Mouse (Mus musculus) ES-Bruce4 (cell line): ENCODE results near the gene Ccl22. TPM values are rescaled to one million over a fixed set of nuclear protein-coding genes. Genes with fewer than 3 reads are reported as not detected.

Source experiments
- H3K27ac ChIP-seq: 2 replicates; pipeline ENCODE4 v1.5.1; 2012; ENCODE audit warnings: low read length, inconsistent platforms; ENCODE audit not compliant: insufficient read depth
- H3K27me3 ChIP-seq: 2 replicates; pipeline ENCODE4 v1.6.1; 2012; ENCODE audit warnings: mild to moderate bottlenecking, low read length, inconsistent platforms; ENCODE audit not compliant: control insufficient read depth, poor library complexity, insufficient read depth, severe bottlenecking
- H3K36me3 ChIP-seq: 2 replicates; pipeline ENCODE4 v1.6.1; 2012; ENCODE audit warnings: inconsistent platforms, mild to moderate bottlenecking, low read length, moderate library complexity; ENCODE audit not compliant: control insufficient read depth, poor library complexity, insufficient read depth, severe bottlenecking
- H3K4me1 ChIP-seq: one replicate; pipeline ENCODE4 v1.8.1; 2011; ENCODE audit warnings: low read length; ENCODE audit not compliant: control insufficient read depth, insufficient read depth
- H3K4me3 ChIP-seq: 2 replicates; pipeline ENCODE4 v1.5.1; 2011; ENCODE audit warnings: low read depth, mild to moderate bottlenecking, low read length
- H3K9ac ChIP-seq: 2 replicates; pipeline ENCODE4 v1.6.1; 2012; ENCODE audit warnings: low read depth, mild to moderate bottlenecking, inconsistent platforms; ENCODE audit not compliant: poor library complexity, severe bottlenecking
- H3K9me3 ChIP-seq: replicated peaks from 2 replicates; pipeline ENCODE4 v1.6.1; 2012; ENCODE audit warnings: mild to moderate bottlenecking, low read length, inconsistent platforms; ENCODE audit not compliant: control insufficient read depth, poor library complexity, insufficient read depth, severe bottlenecking
- CTCF ChIP-seq: IDR thresholded peaks from one replicate; pipeline ENCODE4 v1.8.1; 2011; ENCODE audit warnings: low read depth, low read length
- EP300 ChIP-seq: IDR thresholded peaks from 2 replicates; pipeline ENCODE4 v1.6.1; 2011; ENCODE audit warnings: low read depth, low read length; ENCODE audit not compliant: insufficient read depth
- POLR2A ChIP-seq: IDR thresholded peaks from one replicate; pipeline ENCODE4 v1.8.1; 2011; ENCODE audit warnings: low read length; ENCODE audit not compliant: insufficient read depth
- polyA plus RNA-seq: library from polyadenylated mRNA; stranded (reverse); fragments of >200 nt; gene quantifications from 2 replicates; pipeline ENCODE4 v1.2.4, GENCODE M21; 2011; ENCODE audit warnings: low read depth; ENCODE audit not compliant: missing spikeins, insufficient read depth, insufficient read length

Gene Ccl22
- polyA plus RNA-seq, 1 experiment = not detected

GRCm38 (mm10) chr8:94773048-94773447, 27.7 kb downstream of the Ccl22 start:
- Histone ChIP-seq H3K4me1 (no peaks in the 10 kb centered on the region), H3K36me3 (no peaks in the 10 kb centered on the region), H3K9ac (no peak overlapping the region), H3K27me3 (peaks cover 2% of the 10 kb centered on the region), H3K4me3 (no peak overlapping the region), H3K27ac (no peak overlapping the region), H3K9me3 (no peaks in the 10 kb centered on the region)
- TF ChIP-seq EP300 = no peak

GRCm38 (mm10) chr8:94773700-94774171, 28.3 kb downstream of the Ccl22 start:
- no peaks in the 10 kb centered on the region for H3K9me3 ChIP-seq
- peaks cover 2% of the 10 kb centered on the region for H3K27me3 ChIP-seq
- no peak for TF ChIP-seq EP300
- TF ChIP-seq CTCF = no peak
- TF ChIP-seq POLR2A = no peak
- no peak overlapping the region for H3K9ac ChIP-seq
- no peaks in the 10 kb centered on the region for H3K4me1 ChIP-seq
- no peak overlapping the region for H3K27ac ChIP-seq
- H3K4me3 ChIP-seq = no peak overlapping the region
- H3K36me3 ChIP-seq = no peaks in the 10 kb centered on the region

DNA sequence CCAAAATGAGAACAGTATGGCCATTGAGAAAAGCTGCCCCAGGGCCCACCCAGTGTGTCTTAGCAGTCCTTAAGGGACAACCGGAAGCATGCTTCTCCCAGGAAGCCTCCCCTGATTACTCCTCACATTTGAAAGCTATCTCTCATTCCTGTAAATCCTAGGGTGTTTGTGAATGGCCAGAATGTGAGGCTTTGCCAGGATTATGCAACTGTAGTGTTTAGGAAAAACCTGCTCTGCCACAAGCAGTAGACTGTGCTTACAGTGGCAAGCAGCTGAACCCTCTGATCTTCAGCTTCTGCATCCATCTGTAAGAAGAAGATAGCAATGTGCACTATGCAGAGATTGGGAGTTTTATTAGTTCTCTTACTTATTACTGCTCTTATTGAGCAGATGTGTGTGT, 29.2 kb downstream of the Ccl22 start:
- Histone ChIP-seq H3K4me3 (no peak overlapping the region), H3K36me3 (no peaks in the 10 kb centered on the region), H3K9ac (no peak overlapping the region), H3K4me1 (no peaks in the 10 kb centered on the region), H3K9me3 (no peaks in the 10 kb centered on the region), H3K27me3 (peaks cover 2% of the 10 kb centered on the region), H3K27ac (no peak overlapping the region)
- TF ChIP-seq EP300 (no peak), POLR2A (no peak), CTCF (no peak)

DNA sequence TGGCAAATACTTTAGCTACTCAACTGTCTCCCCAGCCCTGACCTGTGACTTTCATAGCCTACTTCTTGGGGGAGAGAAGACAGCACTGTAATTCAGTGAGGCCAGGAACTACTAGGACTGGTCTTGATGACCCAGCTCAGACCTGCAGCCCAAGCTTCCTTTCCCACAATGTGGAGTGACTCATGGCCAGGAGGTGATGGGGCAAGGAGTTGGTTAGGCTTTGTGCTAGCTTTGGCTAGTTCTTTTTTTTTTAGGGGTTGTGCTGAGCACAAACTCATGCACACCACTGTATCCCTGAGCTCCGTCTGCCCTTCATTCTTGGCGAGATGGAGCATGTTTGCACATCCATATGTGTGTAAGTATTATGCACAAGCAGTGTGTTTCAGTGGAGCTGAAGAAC, 31.0 kb downstream of the Ccl22 start:
- Histone ChIP-seq H3K4me1 (no peaks in the 10 kb centered on the region), H3K27me3 (no peaks in the 10 kb centered on the region), H3K4me3 (no peak overlapping the region)

DNA sequence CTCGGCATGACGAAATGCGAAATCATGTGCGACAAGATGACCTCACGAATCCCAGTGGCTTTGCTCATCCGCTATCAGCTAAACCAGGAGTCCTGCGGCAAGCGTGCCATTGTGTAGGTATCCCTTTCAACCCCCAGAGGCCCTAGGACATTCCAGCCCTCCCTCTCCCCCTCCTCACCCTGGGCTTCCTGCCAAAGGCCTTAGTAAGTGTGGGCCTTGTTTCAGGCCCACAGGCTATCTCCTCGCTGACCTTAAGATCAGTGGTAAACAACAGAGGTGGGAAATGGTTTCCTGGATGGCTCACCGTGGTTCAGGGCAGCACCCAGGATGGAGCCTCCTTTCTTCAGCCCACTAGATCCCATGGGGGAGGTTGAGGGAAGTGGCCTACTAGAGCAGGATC, 32.6 kb downstream of the Ccl22 start:
- Histone ChIP-seq H3K4me3 (no peak overlapping the region), H3K27me3 (no peaks in the 10 kb centered on the region), H3K27ac (no peak overlapping the region), H3K4me1 (no peaks in the 10 kb centered on the region), H3K36me3 (no peaks in the 10 kb centered on the region), H3K9ac (no peak overlapping the region), H3K9me3 (no peaks in the 10 kb centered on the region)
- TF ChIP-seq EP300 (no peak), CTCF (no peak), POLR2A (no peak)

More for the DNA sequence above, 31.0 kb downstream of the Ccl22 start:
- Histone ChIP-seq H3K9me3 (no peaks in the 10 kb centered on the region), H3K9ac (no peak overlapping the region), H3K36me3 (no peaks in the 10 kb centered on the region), H3K27ac (no peak overlapping the region)
- TF ChIP-seq POLR2A (no peak), EP300 (no peak), CTCF (no peak)

- no peak overlapping the region for H3K4me3 ChIP-seq
- H3K4me1 ChIP-seq = no peaks in the 10 kb centered on the region
- no peak overlapping the region for H3K9ac ChIP-seq
- TF ChIP-seq CTCF = no peak
- H3K36me3 ChIP-seq = no peaks in the 10 kb centered on the region
- no peaks in the 10 kb centered on the region for H3K9me3 ChIP-seq
- H3K27ac ChIP-seq = no peak overlapping the region
- H3K27me3 ChIP-seq = no peaks in the 10 kb centered on the region
Measured at GRCm38 (mm10) chr8:94778473-94778872, 33.1 kb downstream of the Ccl22 start.
